Mouse (Mus musculus): Measurements from ENCODE around the gene Gm7324. TPM values are rescaled to one million over a fixed set of nuclear protein-coding genes. Genes with fewer than 3 reads are reported as not detected.
"Not testable (repeated sequence)": the region's sequence is repeated elsewhere in the genome, so short reads cannot be mapped to it uniquely, and the experiment has no call there.

Gene Gm7324
- 0.64 and 0.94 TPM in 2 replicates for polyA plus RNA-seq (2015; fragmentation: Nextera tagmentation; extraction: Ambion mirVana)

DNA sequence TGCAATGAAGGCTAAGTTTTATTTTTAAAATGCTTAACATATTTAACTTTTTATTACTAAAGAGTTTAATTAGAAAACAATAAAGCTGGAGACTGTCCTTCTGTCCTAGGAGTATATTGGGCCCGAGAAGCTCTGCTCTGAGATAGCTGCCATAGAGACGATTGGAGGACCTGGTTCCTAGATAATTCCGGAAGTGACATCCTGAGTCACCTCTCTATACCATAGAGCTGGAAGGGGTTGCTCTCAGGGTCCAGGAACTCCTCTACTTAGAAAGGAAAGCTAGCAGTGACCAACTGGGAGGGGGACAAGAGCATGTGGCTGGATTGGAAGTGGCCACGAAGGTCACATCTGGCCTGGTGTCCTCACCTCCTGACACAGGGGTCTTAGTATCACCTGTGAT is at the start of gene Gm7324:
TSS of gene Gm7324 (plus strand) at position 208 of the 400 bp plus-strand sequence.
- H3K27me3 ChIP-seq; H3K4me2 ChIP-seq; H3K4me1 ChIP-seq (replicated peaks); H3K4me3 ChIP-seq; H3K27ac ChIP-seq (replicated peaks); H3K9me3 ChIP-seq; H3K9ac ChIP-seq; H3K36me3 ChIP-seq; ATAC-seq (ENCODE audit: low FRiP score, low read depth): not testable (repeated sequence)
- WGBS, result 86% methylated on average over 4 of the region's 4 CpGs

DNA sequence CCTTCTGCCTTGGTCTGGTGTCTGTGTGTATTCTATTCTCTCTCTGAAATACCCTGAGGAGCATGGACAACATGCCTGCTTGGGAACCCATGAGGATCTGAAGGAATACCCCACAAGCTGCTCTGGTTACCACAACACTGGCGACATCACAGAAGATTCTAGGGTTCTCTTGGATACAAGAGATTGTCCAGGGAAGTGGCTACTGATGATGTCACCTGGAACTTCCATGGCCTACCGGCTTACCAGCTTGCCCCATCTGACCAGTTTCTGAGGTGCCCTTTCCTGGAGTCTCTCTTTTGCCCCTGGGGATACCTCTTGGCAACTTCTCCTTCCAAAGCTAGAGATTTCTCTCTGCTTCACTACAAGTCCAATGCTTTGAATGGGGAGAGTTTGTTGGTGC is 20.5 kb upstream of the Gm7324 start, which contains the start of gene Gm8165:
TSS of gene Gm8165 (minus strand) at position 101 of the 400 bp plus-strand sequence.
- not testable (repeated sequence) for H3K9me3 ChIP-seq, H3K9ac ChIP-seq
- WGBS, result 100% methylated on average over 1 of the region's 2 CpGs

DNA sequence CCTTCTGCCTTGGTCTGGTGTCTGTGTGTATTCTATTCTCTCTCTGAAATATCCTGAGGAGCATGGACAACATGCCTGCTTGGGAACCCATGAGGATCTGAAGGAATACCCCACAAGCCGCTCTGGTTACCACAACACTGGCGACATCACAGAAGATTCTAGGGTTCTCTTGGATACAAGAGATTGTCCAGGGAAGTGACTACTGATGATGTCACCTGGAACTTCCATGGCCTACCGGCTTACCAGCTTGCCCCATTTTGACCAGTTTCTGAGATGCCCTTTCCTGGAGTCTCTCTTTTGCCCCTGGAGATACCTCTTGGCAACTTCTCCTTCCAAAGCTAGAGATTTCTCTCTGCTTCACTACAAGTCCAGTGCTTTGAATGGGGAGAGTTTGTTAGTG is 29.8 kb downstream of the Gm7324 start, which contains the start of gene Gm16506:
TSS of gene Gm16506 (minus strand) at position 101 of the 400 bp plus-strand sequence.
- not testable (repeated sequence) for H3K4me1 ChIP-seq (replicated peaks); ATAC-seq (ENCODE audit: low FRiP score, low read depth)

More for the DNA sequence above, 20.5 kb upstream of the Gm7324 start, which contains the start of gene Gm8165:
- H3K4me1 ChIP-seq (replicated peaks); H3K4me2 ChIP-seq; ATAC-seq (ENCODE audit: low FRiP score, low read depth); H3K4me3 ChIP-seq; H3K27ac ChIP-seq (replicated peaks); H3K27me3 ChIP-seq; H3K36me3 ChIP-seq: not testable (repeated sequence)

DNA sequence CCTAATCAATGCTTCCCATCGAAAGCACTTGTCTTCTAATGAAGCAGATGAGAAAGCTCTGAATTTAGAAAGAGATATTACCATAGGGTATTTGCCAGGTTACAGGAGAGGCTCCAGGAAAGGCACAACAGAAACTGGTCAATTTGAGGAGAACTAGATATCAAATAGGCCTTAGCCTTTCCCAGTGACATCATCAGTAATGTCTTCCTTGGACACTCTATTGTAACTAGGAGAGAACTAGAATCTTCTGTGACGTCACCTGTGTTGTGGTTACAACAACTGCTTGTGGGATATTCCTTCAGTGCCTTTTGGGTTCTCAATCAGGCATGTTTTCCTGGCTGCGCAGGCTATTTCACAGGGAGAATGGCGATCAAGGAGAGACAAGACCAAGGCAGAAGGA is 49.9 kb downstream of the Gm7324 start, which contains the start of gene Gm6526:
TSS of gene Gm6526 (plus strand) at position 301 of the 400 bp plus-strand sequence.
- H3K9ac ChIP-seq; ATAC-seq (ENCODE audit: low FRiP score, low read depth): not testable (repeated sequence)
- WGBS, result 83% methylated on average over 4 of the region's 4 CpGs

More for the DNA sequence above, 29.8 kb downstream of the Gm7324 start, which contains the start of gene Gm16506:
- not testable (repeated sequence) for H3K4me3 ChIP-seq; H3K36me3 ChIP-seq; H3K27ac ChIP-seq (replicated peaks); H3K27me3 ChIP-seq; H3K4me2 ChIP-seq; H3K9me3 ChIP-seq; H3K9ac ChIP-seq
- 100% methylated on average over 3 of the region's 3 CpGs for WGBS

More for the DNA sequence above, 49.9 kb downstream of the Gm7324 start, which contains the start of gene Gm6526:
- not testable (repeated sequence) for H3K36me3 ChIP-seq; H3K9me3 ChIP-seq; H3K4me2 ChIP-seq; H3K27me3 ChIP-seq; H3K27ac ChIP-seq (replicated peaks); H3K4me3 ChIP-seq; H3K4me1 ChIP-seq (replicated peaks)

Other genes with a start within 250 kb of the Gm7324 start
- not detected in 2 replicates for gene Gm5799, start 154.3 kb upstream of the Gm7324 start, polyA plus RNA-seq (2015; fragmentation: Nextera tagmentation; extraction: Ambion mirVana)
- gene Gm17654, start 118.7 kb upstream of the Gm7324 start, polyA plus RNA-seq (2015; fragmentation: Nextera tagmentation; extraction: Ambion mirVana), result not detected in 2 replicates
- not detected in 2 replicates for gene Gm10375, start 89.8 kb upstream of the Gm7324 start, polyA plus RNA-seq (2015; fragmentation: Nextera tagmentation; extraction: Ambion mirVana)
- not detected in 2 replicates for gene Gm8165, start 20.6 kb upstream of the Gm7324 start, polyA plus RNA-seq (2015; fragmentation: Nextera tagmentation; extraction: Ambion mirVana)
- gene Gm16506, start 29.7 kb downstream of the Gm7324 start, polyA plus RNA-seq (2015; fragmentation: Nextera tagmentation; extraction: Ambion mirVana), result not detected in 2 replicates
- not detected in 2 replicates for gene Gm6526, start 50.0 kb downstream of the Gm7324 start, polyA plus RNA-seq (2015; fragmentation: Nextera tagmentation; extraction: Ambion mirVana)
- not detected in 2 replicates for gene Gm8180, start 86.9 kb downstream of the Gm7324 start, polyA plus RNA-seq (2015; fragmentation: Nextera tagmentation; extraction: Ambion mirVana)
- gene Ear1, start 177.7 kb downstream of the Gm7324 start, polyA plus RNA-seq (2015; fragmentation: Nextera tagmentation; extraction: Ambion mirVana), result not detected in 2 replicates
- gene Ear10, start 225.7 kb downstream of the Gm7324 start, polyA plus RNA-seq (2015; fragmentation: Nextera tagmentation; extraction: Ambion mirVana), result not detected in 2 replicates
- gene Gm8113, start 227.6 kb downstream of the Gm7324 start, polyA plus RNA-seq (2015; fragmentation: Nextera tagmentation; extraction: Ambion mirVana), result 5.5 and 6.0 TPM in 2 replicates

Measured in hindbrain, embryonic 15.5 days (tissue).